In genomic region chr10:118781811-118782232, GRCm38 (mm10) we compare ENCODE assay signal across 11 mouse cellular contexts.
A peak's percentile ranks its signal among the peaks of the same experiment; 100 is the strongest.
DNase-seq lines count a peak whose midpoint lies in the region; ATAC-seq and TF ChIP-seq lines count a peak whose summit lies in the region.
"Had no signal": no experiment of that assay in that cellular context is flagged by ENCODE, and none has a peak within 500 bp of the region (broad histone marks: within the 10 kb centered on the region; RNA-seq: fewer than 3 reads in every experiment).

No protein-coding gene starts in this region.

- peak; percentile 50; the same call in 1 of the 2 replicates for ATAC-seq in forebrain, embryonic 14.5 days
- ATAC-seq in forebrain, embryonic 11.5 days (replicated peaks; ENCODE audit: low FRiP score), result no peak
- ATAC-seq in lung, postnatal 0 days, result peak; percentile 50; the same call in 1 of the 2 replicates
- ATAC-seq in kidney, embryonic 15.5 days (replicated peaks; ENCODE audit: low FRiP score), result no peak

- TF ChIP-seq EP300 in lung, postnatal 0 days (IDR thresholded peaks at IDR 0.05), result no peak

- peak; percentile 39 for DNase-seq in forebrain, embryonic 14.5 days (ENCODE audit: low spot score)
- DNase-seq in forebrain, embryonic 11.5 days (ENCODE audit: low spot score), result no peak
- DNase-seq in lung, postnatal 0 days (ENCODE audit: low spot score), result no peak
- no peak for DNase-seq in lung, adult 18-20 months
- peak; percentile 43 to 49 for DNase-seq in layer of hippocampus, adult 8-10 months (ENCODE audit: low spot score in 2 of 2)
- DNase-seq in urinary bladder, adult 18-20 months (ENCODE audit: low spot score in 2 of 2), result no peak
- DNase-seq: cerebellum, adult 11-12 months; heart, postnatal 10 days had no signal

- H3K27me3 ChIP-seq in forebrain, embryonic 14.5 days (replicated peaks; ENCODE audit: control insufficient read depth, insufficient read depth, low read length), result no peaks in the 10 kb centered on the region
- no peaks in the 10 kb centered on the region for H3K27me3 ChIP-seq in forebrain, embryonic 11.5 days (ENCODE audit: control insufficient read depth, insufficient read depth, low read length)
- H3K27me3 ChIP-seq in lung, postnatal 0 days (replicated peaks; ENCODE audit: insufficient read depth, low read length), result no peaks in the 10 kb centered on the region
- no peaks in the 10 kb centered on the region for H3K27me3 ChIP-seq in kidney, embryonic 15.5 days
- H3K27me3 ChIP-seq: midbrain, embryonic 12.5 days had no signal

- TF ChIP-seq CTCF in lung, postnatal 0 days (IDR thresholded peaks at IDR 0.05), result no peak
- TF ChIP-seq CTCF in olfactory bulb, adult 2 months (IDR thresholded peaks at IDR 0.05; ENCODE audit: insufficient read depth, low read depth, low read length), result no peak

- no peaks in the 10 kb centered on the region for H3K9me3 ChIP-seq in forebrain, embryonic 14.5 days (replicated peaks; ENCODE audit: control insufficient read depth, low read length)
- no peaks in the 10 kb centered on the region for H3K9me3 ChIP-seq in forebrain, embryonic 11.5 days (ENCODE audit: control insufficient read depth, low read length)
- H3K9me3 ChIP-seq in lung, postnatal 0 days (ENCODE audit: low read length), result no peaks in the 10 kb centered on the region
- no peaks in the 10 kb centered on the region for H3K9me3 ChIP-seq in kidney, embryonic 15.5 days (replicated peaks)
- H3K9me3 ChIP-seq: midbrain, embryonic 12.5 days had no signal

- no peak overlapping the region for H3K27ac ChIP-seq in forebrain, embryonic 14.5 days (ENCODE audit: low read depth, low read length)
- H3K27ac ChIP-seq in forebrain, embryonic 11.5 days (ENCODE audit: low read depth, low read length), result no peak overlapping the region
- H3K27ac ChIP-seq in lung, postnatal 0 days (ENCODE audit: low read length), result no peak overlapping the region
- H3K27ac ChIP-seq in olfactory bulb, adult 2 months (ENCODE audit: insufficient read depth, low read depth, low read length), result 0 out of 2 replicates have a peak overlapping the region, but pooled peaks have one; percentile 41
- no peak overlapping the region for H3K27ac ChIP-seq in kidney, embryonic 15.5 days
- H3K27ac ChIP-seq: midbrain, embryonic 12.5 days had no signal

- no peak overlapping the region for H3K4me3 ChIP-seq in forebrain, embryonic 14.5 days (ENCODE audit: low read depth, low read length)
- no peak overlapping the region for H3K4me3 ChIP-seq in forebrain, embryonic 11.5 days (ENCODE audit: low read depth, low read length)
- H3K4me3 ChIP-seq in lung, postnatal 0 days (ENCODE audit: low read depth, low read length), result no peak overlapping the region
- H3K4me3 ChIP-seq in olfactory bulb, adult 2 months (ENCODE audit: insufficient read depth, low read depth, low read length), result no peak overlapping the region
- no peak overlapping the region for H3K4me3 ChIP-seq in kidney, embryonic 15.5 days (replicated peaks)
- H3K4me3 ChIP-seq: midbrain, embryonic 12.5 days had no signal

- TF ChIP-seq POLR2A in olfactory bulb, adult 2 months (IDR thresholded peaks at IDR 0.05; ENCODE audit: insufficient read depth, low read depth, low read length), result no peak

- H3K9ac ChIP-seq in forebrain, embryonic 14.5 days (ENCODE audit: low read length), result no peak overlapping the region
- no peak overlapping the region for H3K9ac ChIP-seq in forebrain, embryonic 11.5 days (ENCODE audit: low read length)
- H3K9ac ChIP-seq in lung, postnatal 0 days (replicated peaks; ENCODE audit: low read depth), result no peak overlapping the region
- no peak overlapping the region for H3K9ac ChIP-seq in kidney, embryonic 15.5 days
- H3K9ac ChIP-seq: midbrain, embryonic 12.5 days had no signal

- H3K36me3 ChIP-seq in forebrain, embryonic 14.5 days (ENCODE audit: control insufficient read depth, insufficient read depth, low read length), result no peaks in the 10 kb centered on the region
- H3K36me3 ChIP-seq in forebrain, embryonic 11.5 days (ENCODE audit: control insufficient read depth, insufficient read depth, low read length), result no peaks in the 10 kb centered on the region
- H3K36me3 ChIP-seq in lung, postnatal 0 days (ENCODE audit: insufficient read depth, low read length), result no peaks in the 10 kb centered on the region
- H3K36me3 ChIP-seq in kidney, embryonic 15.5 days, result no peaks in the 10 kb centered on the region
- H3K36me3 ChIP-seq: midbrain, embryonic 12.5 days had no signal

- H3K4me2 ChIP-seq in forebrain, embryonic 14.5 days (ENCODE audit: low read length), result no peak overlapping the region
- no peak overlapping the region for H3K4me2 ChIP-seq in forebrain, embryonic 11.5 days (ENCODE audit: low read depth, low read length, severe bottlenecking)
- no peak overlapping the region for H3K4me2 ChIP-seq in lung, postnatal 0 days (replicated peaks; ENCODE audit: low read depth, low read length)
- no peak overlapping the region for H3K4me2 ChIP-seq in kidney, embryonic 15.5 days
- H3K4me2 ChIP-seq: midbrain, embryonic 12.5 days had no signal

- WGBS in forebrain, embryonic 14.5 days, result 51% methylated on average over 10 of the region's 10 CpGs
- 81% methylated on average over 10 of the region's 10 CpGs for whole genome bisulfite sequencing in forebrain, embryonic 11.5 days
- 29% methylated on average over 10 of the region's 10 CpGs for WGBS in lung, postnatal 0 days
- 23% methylated on average over 10 of the region's 10 CpGs for WGBS in olfactory bulb, adult 2 months
- WGBS in kidney, embryonic 15.5 days, result 70% methylated on average over 10 of the region's 10 CpGs

- no peaks in the 10 kb centered on the region for H3K4me1 ChIP-seq in forebrain, embryonic 14.5 days (ENCODE audit: control insufficient read depth, insufficient read depth, low read length)
- no peaks in the 10 kb centered on the region for H3K4me1 ChIP-seq in forebrain, embryonic 11.5 days (replicated peaks; ENCODE audit: control insufficient read depth, insufficient read depth, low read length)
- no peaks in the 10 kb centered on the region for H3K4me1 ChIP-seq in lung, postnatal 0 days (ENCODE audit: insufficient read depth, low read depth, low read length)
- peaks cover 5% of the 10 kb centered on the region for H3K4me1 ChIP-seq in olfactory bulb, adult 2 months (ENCODE audit: control insufficient read depth, insufficient read depth, low read length)
- no peaks in the 10 kb centered on the region for H3K4me1 ChIP-seq in kidney, embryonic 15.5 days

Comparison
In these comparisons a context has a peak if more than half of its experiments do, and no peak if none do; other contexts are left out.
1. ATAC-seq: peak in forebrain, embryonic 14.5 days (single experiment) and lung, postnatal 0 days (single experiment); none in forebrain, embryonic 11.5 days (single experiment) and kidney, embryonic 15.5 days (single experiment).
2. DNase-seq: peak in forebrain, embryonic 14.5 days (single experiment) and layer of hippocampus, adult 8-10 months (2 of 2); none in forebrain, embryonic 11.5 days (single experiment), lung, postnatal 0 days (single experiment), lung, adult 18-20 months (0 of 2) and urinary bladder, adult 18-20 months (0 of 2).